Mouse (Mus musculus): ENCODE measurements around the gene Prkcb.

GRCm38 (mm10) chr7:122389633-122390032 is 101.1 kb downstream of the Prkcb start:
- TF ChIP-seq CTCF (IDR thresholded peaks at IDR 0.05; ENCODE audit: borderline replicate concordance, extremely low read depth, insufficient read depth, insufficient read length) (no peak), POLR2A (IDR thresholded peaks at IDR 0.05; ENCODE audit: borderline replicate concordance, extremely low read depth, insufficient read depth, insufficient read length, poor library complexity, severe bottlenecking) (no peak)
